10 mouse cellular contexts compared by ENCODE assay signal in the genomic region with DNA sequence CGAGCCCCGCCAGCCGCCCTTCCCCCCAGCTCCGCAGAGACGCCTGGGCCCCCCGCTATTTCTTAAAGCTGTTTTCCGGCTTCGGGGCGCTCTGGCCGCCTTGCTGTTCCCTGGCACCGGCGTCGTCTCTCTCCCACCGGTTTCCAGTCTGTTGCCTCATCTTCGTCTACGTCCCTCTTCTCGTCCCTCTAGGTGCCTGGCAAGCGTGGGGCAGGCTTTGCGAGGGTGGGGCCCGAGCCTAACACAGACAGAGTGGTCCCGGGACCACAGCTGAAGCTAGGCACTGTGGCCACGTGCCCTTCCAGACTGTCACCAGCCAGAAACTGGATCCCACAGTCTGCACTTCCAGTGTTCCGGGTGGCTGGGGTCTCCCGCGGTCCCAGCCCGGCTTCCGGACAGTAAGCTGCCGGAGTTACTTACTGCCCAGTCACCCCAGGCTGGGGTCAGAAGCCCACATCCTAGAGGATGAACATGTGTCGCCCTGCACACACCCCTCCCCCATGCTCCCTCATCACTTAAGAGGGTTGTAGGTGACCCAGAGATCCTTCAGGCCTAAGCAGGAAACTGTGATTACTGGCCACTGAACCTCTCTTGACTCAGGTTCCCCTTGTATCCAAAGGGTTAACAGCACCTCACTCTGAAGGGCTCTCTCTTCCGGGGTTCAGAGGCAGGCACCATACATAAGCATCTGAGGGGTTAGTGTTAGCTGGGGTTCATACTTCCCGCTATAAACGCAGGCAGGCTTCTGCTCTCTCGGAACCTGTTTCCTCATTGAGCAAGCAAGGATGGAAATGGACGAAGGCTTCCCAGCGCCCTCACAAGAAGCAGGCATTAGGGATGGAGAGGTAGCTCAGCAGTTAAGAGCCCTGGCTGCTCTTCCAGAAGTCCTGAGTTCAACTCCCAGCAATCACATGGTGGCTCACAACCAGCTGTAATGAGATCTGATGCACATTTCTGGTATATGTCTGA. TPM values are rescaled to one million over a fixed set of nuclear protein-coding genes. Genes with fewer than 3 reads are reported as not detected.
A peak's percentile ranks its signal among the peaks of the same experiment; 100 is the strongest.
DNase-seq lines count a peak whose midpoint lies in the region; ATAC-seq and TF ChIP-seq lines count a peak whose summit lies in the region.
"Had no signal": no experiment of that assay in that cellular context is flagged by ENCODE, and none has a peak within 500 bp of the region (broad histone marks: within the 10 kb centered on the region; RNA-seq: fewer than 3 reads in every experiment).

No protein-coding gene starts in this region.

- peak overlapping the region; percentile 57 for H3K9ac ChIP-seq in heart, embryonic 14.5 days (ENCODE audit: low read length)
- no peak overlapping the region for H3K9ac ChIP-seq in hindbrain, postnatal 0 days (replicated peaks; ENCODE audit: low read length)

- ATAC-seq in heart, embryonic 14.5 days (ENCODE audit: insufficient number of reproducible peaks, insufficient read depth, low FRiP score, low read depth) = no peak
- no peak for ATAC-seq in hindbrain, postnatal 0 days
- ATAC-seq in activated CD4-positive, CD25-positive, alpha-beta regulatory T cell, adult 4 months = no peak

- peaks cover 53% of the 10 kb centered on the region for H3K27me3 ChIP-seq in heart, embryonic 14.5 days (ENCODE audit: control insufficient read depth, insufficient read depth, low read length)
- H3K27me3 ChIP-seq in hindbrain, postnatal 0 days (ENCODE audit: insufficient read depth, low read length) = no peaks in the 10 kb centered on the region

- H3K9me3 ChIP-seq in heart, embryonic 14.5 days (ENCODE audit: control insufficient read depth, low read length) = no peaks in the 10 kb centered on the region
- H3K9me3 ChIP-seq in hindbrain, postnatal 0 days (ENCODE audit: low read length) = no peaks in the 10 kb centered on the region

- peak overlapping the region; percentile 98 for H3K4me2 ChIP-seq in heart, embryonic 14.5 days (ENCODE audit: low read length)
- peak overlapping the region; percentile 86 for H3K4me2 ChIP-seq in hindbrain, postnatal 0 days (ENCODE audit: low read depth, low read length)

- H3K4me3 ChIP-seq in heart, embryonic 14.5 days (ENCODE audit: control insufficient read depth in 1 of 2, insufficient read depth in 1 of 2, low read depth in 1 of 2, low read length in 2 of 2) = peak overlapping the region; percentile 51 to 60; a peak in 3 of 4 replicates
- H3K4me3 ChIP-seq in bone marrow macrophage, adult 2 months (ENCODE audit: insufficient read depth, low read length) = 0 out of 2 replicates have a peak overlapping the region, but pooled peaks have one; percentile 25
- peak overlapping the region; percentile 51 for H3K4me3 ChIP-seq in hindbrain, postnatal 0 days (ENCODE audit: low read length)

- H3K4me1 ChIP-seq in heart, embryonic 14.5 days (ENCODE audit: control insufficient read depth in 2 of 2, insufficient read depth in 2 of 2, low read length in 2 of 2) = peaks cover 0 to 14% of the 10 kb centered on the region in 2 experiments; a peak in 3 of 4 replicates
- no peaks in the 10 kb centered on the region for H3K4me1 ChIP-seq in bone marrow macrophage, adult 2 months (ENCODE audit: control insufficient read depth, insufficient read depth, low read length)
- peaks cover 10% of the 10 kb centered on the region; the same call in 1 of the 2 replicates for H3K4me1 ChIP-seq in hindbrain, postnatal 0 days (ENCODE audit: insufficient read depth, low read length)

- TF ChIP-seq CTCF in bone marrow macrophage, adult 2 months (IDR thresholded peaks at IDR 0.05; ENCODE audit: low read depth, low read length) = no peak
- no peak for TF ChIP-seq CTCF in hindbrain, postnatal 0 days (IDR thresholded peaks at IDR 0.05; ENCODE audit: low read depth)

- no peaks in the 10 kb centered on the region for H3K36me3 ChIP-seq in heart, embryonic 14.5 days (ENCODE audit: control insufficient read depth, insufficient read depth, low read length)
- H3K36me3 ChIP-seq in hindbrain, postnatal 0 days (ENCODE audit: insufficient read depth, low read length) = no peaks in the 10 kb centered on the region

- TF ChIP-seq POLR2A in bone marrow macrophage, adult 2 months (IDR thresholded peaks at IDR 0.05; ENCODE audit: borderline replicate concordance, low read depth, low read length) = no peak

- intact Hi-C loops in gastrocnemius, postnatal 14 days (cut with DNase I; ENCODE audit: low total_unique reads) = no loop called here

- DNase-seq in heart, adult 18-20 months = no peak
- no peak for DNase-seq in hindbrain, postnatal 0 days (ENCODE audit: low spot score)
- DNase-seq in naive thymus-derived CD4-positive, alpha-beta T cell, adult 2 months (ENCODE audit: low read depth) = peak; percentile 62
- no peak for DNase-seq in left cerebral cortex, adult 8-10 months (ENCODE audit: low spot score in 2 of 2)
- DNase-seq in gastrocnemius, postnatal 14 days = no peak

- H3K27ac ChIP-seq in heart, embryonic 14.5 days (replicated peaks in 1 of 2; ENCODE audit: control insufficient read depth in 1 of 2, insufficient read depth in 1 of 2, low read depth in 2 of 2, low read length in 2 of 2) = no peak overlapping the region
- no peak overlapping the region for H3K27ac ChIP-seq in bone marrow macrophage, adult 2 months (ENCODE audit: insufficient read depth, low read depth, low read length)
- no peak overlapping the region for H3K27ac ChIP-seq in hindbrain, postnatal 0 days

- 4% methylated on average over 35 of the region's 35 CpGs for WGBS in heart, embryonic 14.5 days
- WGBS in hindbrain, postnatal 0 days = 6% methylated on average over 35 of the region's 35 CpGs

RNA-seq across cellular contexts. Expression of a gene that starts 1.2 kb away (rescaled TPM):
- polyA plus RNA-seq in heart, embryonic 14.5 days (2014; fragmentation: Nextera tagmentation; extraction: Ambion mirVana) = 0.04 TPM in 1 of 2 replicates, not detected in the other
- not detected for total RNA-seq in heart, adult 18-20 months (2021)
- not detected in 2 replicates for polyA plus RNA-seq in bone marrow macrophage, adult 2 months (2012; ENCODE audit: insufficient read depth, insufficient read length, missing spikeins)
- 27.3 and 28.9 TPM in 2 replicates for total RNA-seq in hindbrain, postnatal 0 days (2014; rRNA removed)
- 8.7 and 9.1 TPM in 2 replicates for polyA plus RNA-seq in hindbrain, postnatal 0 days (2015; fragmentation: Nextera tagmentation; extraction: Ambion mirVana)
- 1 to 10 TPM; 6.9 to 9.0 (median 7.4) TPM for total RNA-seq in left cerebral cortex, adult 8-10 months (2022)
- not detected for polyA plus RNA-seq in activated CD4-positive, CD25-positive, alpha-beta regulatory T cell, adult 4 months (2017; shearing (Covaris generic))
- not detected for total RNA-seq in gastrocnemius, postnatal 14 days (2021)
- total RNA-seq: neutrophil, adult 5-6 weeks had no signal

RNA-seq across cellular contexts. Expression of a gene that starts 36.6 kb away (rescaled TPM):
- polyA plus RNA-seq in heart, embryonic 14.5 days (2014; fragmentation: Nextera tagmentation; extraction: Ambion mirVana) = 0.08 TPM in 1 of 2 replicates, not detected in the other
- total RNA-seq in heart, adult 18-20 months (2021) = under 1 TPM in 1 of 2 experiments, not detected in 1; 0.10 TPM
- not detected in 2 replicates for polyA plus RNA-seq in bone marrow macrophage, adult 2 months (2012; ENCODE audit: insufficient read depth, insufficient read length, missing spikeins)
- not detected in 2 replicates for total RNA-seq in hindbrain, postnatal 0 days (2014; rRNA removed)
- polyA plus RNA-seq in hindbrain, postnatal 0 days (2015; fragmentation: Nextera tagmentation; extraction: Ambion mirVana) = 0.06 TPM in 1 of 2 replicates, not detected in the other
- total RNA-seq in left cerebral cortex, adult 8-10 months (2022) = not detected
- polyA plus RNA-seq in activated CD4-positive, CD25-positive, alpha-beta regulatory T cell, adult 4 months (2017; shearing (Covaris generic)) = under 1 TPM; 0.47 to 0.48 TPM
- not detected for total RNA-seq in gastrocnemius, postnatal 14 days (2021)
- polyA plus RNA-seq: cortical plate, adult 2 months had no signal

RNA-seq across cellular contexts. Expression of a gene that starts 40.1 kb away (rescaled TPM):
- polyA plus RNA-seq in heart, embryonic 14.5 days (2014; fragmentation: Nextera tagmentation; extraction: Ambion mirVana) = 0.19 and 0.24 TPM in 2 replicates
- total RNA-seq in heart, adult 18-20 months (2021) = under 1 TPM; 0.67 to 0.75 TPM
- polyA plus RNA-seq in bone marrow macrophage, adult 2 months (2012; ENCODE audit: insufficient read depth, insufficient read length, missing spikeins) = not detected in 2 replicates
- total RNA-seq in hindbrain, postnatal 0 days (2014; rRNA removed) = 11.6 and 12.9 TPM in 2 replicates
- polyA plus RNA-seq in hindbrain, postnatal 0 days (2015; fragmentation: Nextera tagmentation; extraction: Ambion mirVana) = 2.0 and 2.1 TPM in 2 replicates
- total RNA-seq in left cerebral cortex, adult 8-10 months (2022) = 1 to 10 TPM; 5.7 to 7.5 (median 6.6) TPM
- not detected for polyA plus RNA-seq in activated CD4-positive, CD25-positive, alpha-beta regulatory T cell, adult 4 months (2017; shearing (Covaris generic))
- total RNA-seq in gastrocnemius, postnatal 14 days (2021) = under 1 TPM; 0.60 to 0.66 TPM
- total RNA-seq: neutrophil, adult 5-6 weeks had no signal

Comparison
In these comparisons a context has a peak if more than half of its experiments do, and no peak if none do; other contexts are left out.
1. RNA of a gene that starts 1.2 kb away (total RNA-seq): 27.3 to 28.9 TPM in hindbrain, postnatal 0 days and 6.9 to 9.0 TPM in left cerebral cortex, adult 8-10 months; not detected in gastrocnemius, postnatal 14 days and not detected in heart, adult 18-20 months; every median in the first group is over 4 times any median in the second.
2. Peak in every context shown above with its lines, with median percentiles within 50 percentile points of each other: H3K4me3 ChIP-seq.